Mouse (Mus musculus): ENCODE results near the gene Fstl4. TPM values are rescaled to one million over a fixed set of nuclear protein-coding genes. Genes with fewer than 3 reads are reported as not detected.

Gene Fstl4
- polyA plus RNA-seq, 1 experiment: 0.18 TPM

- 0 out of 2 replicates have a peak, but pooled peaks have one; percentile 42 for TF ChIP-seq CTCF (IDR thresholded peaks at IDR 0.05; ENCODE audit: borderline replicate concordance, control insufficient read depth, extremely low read depth, insufficient read depth, low read length, poor library complexity)
- peak; percentile 49; the same call in 1 of the 2 replicates for TF ChIP-seq POLR2A (IDR thresholded peaks at IDR 0.05; ENCODE audit: control insufficient read depth, extremely low read depth, insufficient read depth, low read length, poor library complexity)
- Histone ChIP-seq H3K4me1 (replicated peaks; ENCODE audit: control insufficient read depth, insufficient read depth, low read length) (peaks cover 49% of the 10 kb centered on the region), H3K4me3 (ENCODE audit: control insufficient read depth, insufficient read depth, low read length) (peak overlapping the region; percentile 15), H3K27me3 (ENCODE audit: control insufficient read depth, insufficient read depth, low read length) (no peaks in the 10 kb centered on the region), H3K36me3 (ENCODE audit: control insufficient read depth, insufficient read depth, low read length) (no peaks in the 10 kb centered on the region), H3K27ac (ENCODE audit: control insufficient read depth, insufficient read depth, low read length) (peak overlapping the region; percentile 78)
- DNase-seq: peak; percentile 72
- WGBS: 33% methylated on average over 23 of the region's 23 CpGs
Observed at GRCm38 (mm10) chr11:53132406-53133035, 368.1 kb downstream of the Fstl4 start.

GRCm38 (mm10) chr11:53136371-53136770, 371.9 kb downstream of the Fstl4 start:
- H3K4me3 ChIP-seq (ENCODE audit: control insufficient read depth, insufficient read depth, low read length): no peak overlapping the region
- WGBS: 97% methylated on average over 11 of the region's 11 CpGs
- no peak for DNase-seq
- H3K27me3 ChIP-seq (ENCODE audit: control insufficient read depth, insufficient read depth, low read length): no peaks in the 10 kb centered on the region
- H3K36me3 ChIP-seq (ENCODE audit: control insufficient read depth, insufficient read depth, low read length): no peaks in the 10 kb centered on the region
- no peak overlapping the region for H3K27ac ChIP-seq (ENCODE audit: control insufficient read depth, insufficient read depth, low read length)
- peaks cover 55% of the 10 kb centered on the region for H3K4me1 ChIP-seq (replicated peaks; ENCODE audit: control insufficient read depth, insufficient read depth, low read length)
- TF ChIP-seq CTCF (IDR thresholded peaks at IDR 0.05; ENCODE audit: borderline replicate concordance, control insufficient read depth, extremely low read depth, insufficient read depth, low read length, poor library complexity): no peak
- TF ChIP-seq POLR2A (IDR thresholded peaks at IDR 0.05; ENCODE audit: control insufficient read depth, extremely low read depth, insufficient read depth, low read length, poor library complexity): no peak

- Histone ChIP-seq H3K36me3 (ENCODE audit: control insufficient read depth, insufficient read depth, low read length) (no peaks in the 10 kb centered on the region), H3K27me3 (ENCODE audit: control insufficient read depth, insufficient read depth, low read length) (no peaks in the 10 kb centered on the region), H3K4me1 (replicated peaks; ENCODE audit: control insufficient read depth, insufficient read depth, low read length) (peaks cover 50% of the 10 kb centered on the region), H3K27ac (ENCODE audit: control insufficient read depth, insufficient read depth, low read length) (no peak overlapping the region), H3K4me3 (ENCODE audit: control insufficient read depth, insufficient read depth, low read length) (no peak overlapping the region)
- DNase-seq: no peak
- 90% methylated on average over 8 of the region's 8 CpGs for WGBS
- TF ChIP-seq CTCF (IDR thresholded peaks at IDR 0.05; ENCODE audit: borderline replicate concordance, control insufficient read depth, extremely low read depth, insufficient read depth, low read length, poor library complexity) (no peak), POLR2A (IDR thresholded peaks at IDR 0.05; ENCODE audit: control insufficient read depth, extremely low read depth, insufficient read depth, low read length, poor library complexity) (no peak)
Observed at GRCm38 (mm10) chr11:53137381-53137780, 372.9 kb downstream of the Fstl4 start.

- no peak overlapping the region for H3K27ac ChIP-seq (ENCODE audit: control insufficient read depth, insufficient read depth, low read length)
- no peak for DNase-seq
- H3K4me3 ChIP-seq (ENCODE audit: control insufficient read depth, insufficient read depth, low read length): no peak overlapping the region
- no peaks in the 10 kb centered on the region for H3K36me3 ChIP-seq (ENCODE audit: control insufficient read depth, insufficient read depth, low read length)
- H3K4me1 ChIP-seq (replicated peaks; ENCODE audit: control insufficient read depth, insufficient read depth, low read length): peaks cover 44% of the 10 kb centered on the region
- 46% methylated on average over 6 of the region's 6 CpGs for WGBS
- TF ChIP-seq POLR2A (IDR thresholded peaks at IDR 0.05; ENCODE audit: control insufficient read depth, extremely low read depth, insufficient read depth, low read length, poor library complexity) (no peak), CTCF (IDR thresholded peaks at IDR 0.05; ENCODE audit: borderline replicate concordance, control insufficient read depth, extremely low read depth, insufficient read depth, low read length, poor library complexity) (no peak)
- no peaks in the 10 kb centered on the region for H3K27me3 ChIP-seq (ENCODE audit: control insufficient read depth, insufficient read depth, low read length)
Observed at GRCm38 (mm10) chr11:53138212-53138611, 373.8 kb downstream of the Fstl4 start.

- peaks cover 33% of the 10 kb centered on the region for H3K4me1 ChIP-seq (replicated peaks; ENCODE audit: control insufficient read depth, insufficient read depth, low read length)
- peak; percentile 51 for DNase-seq
- H3K27ac ChIP-seq (ENCODE audit: control insufficient read depth, insufficient read depth, low read length): no peak overlapping the region
- TF ChIP-seq POLR2A (IDR thresholded peaks at IDR 0.05; ENCODE audit: control insufficient read depth, extremely low read depth, insufficient read depth, low read length, poor library complexity) (no peak), CTCF (IDR thresholded peaks at IDR 0.05; ENCODE audit: borderline replicate concordance, control insufficient read depth, extremely low read depth, insufficient read depth, low read length, poor library complexity) (no peak)
- H3K36me3 ChIP-seq (ENCODE audit: control insufficient read depth, insufficient read depth, low read length): no peaks in the 10 kb centered on the region
- WGBS: 62% methylated on average over 3 of the region's 3 CpGs
- H3K4me3 ChIP-seq (ENCODE audit: control insufficient read depth, insufficient read depth, low read length): no peak overlapping the region
- H3K27me3 ChIP-seq (ENCODE audit: control insufficient read depth, insufficient read depth, low read length): no peaks in the 10 kb centered on the region
Observed at GRCm38 (mm10) chr11:53139666-53140065, 375.2 kb downstream of the Fstl4 start.

- no peak overlapping the region for H3K27ac ChIP-seq (ENCODE audit: control insufficient read depth, insufficient read depth, low read length)
- peaks cover 33% of the 10 kb centered on the region for H3K4me1 ChIP-seq (replicated peaks; ENCODE audit: control insufficient read depth, insufficient read depth, low read length)
- TF ChIP-seq POLR2A (IDR thresholded peaks at IDR 0.05; ENCODE audit: control insufficient read depth, extremely low read depth, insufficient read depth, low read length, poor library complexity) (no peak), CTCF (IDR thresholded peaks at IDR 0.05; ENCODE audit: borderline replicate concordance, control insufficient read depth, extremely low read depth, insufficient read depth, low read length, poor library complexity) (no peak)
- 17% methylated on average over 8 of the region's 8 CpGs for WGBS
- no peaks in the 10 kb centered on the region for H3K36me3 ChIP-seq (ENCODE audit: control insufficient read depth, insufficient read depth, low read length)
- no peak overlapping the region for H3K4me3 ChIP-seq (ENCODE audit: control insufficient read depth, insufficient read depth, low read length)
- H3K27me3 ChIP-seq (ENCODE audit: control insufficient read depth, insufficient read depth, low read length): no peaks in the 10 kb centered on the region
- no peak for DNase-seq
Observed at GRCm38 (mm10) chr11:53140196-53140595, 375.8 kb downstream of the Fstl4 start.

All from thymus, adult 2 months (tissue).